Comparison of ENCODE assay signal across 23 mouse cellular contexts in genomic region chr4:39695236-39695635, GRCm38 (mm10).
"Had no signal": no experiment of that assay in that cellular context is flagged by ENCODE, and none has a peak within 500 bp of the region (broad histone marks: within the 10 kb centered on the region; RNA-seq: fewer than 3 reads in every experiment).

No protein-coding gene starts in this region.

- H3K4me2 ChIP-seq: liver, embryonic 13.5 days; liver, embryonic 15.5 days; lung, embryonic 15.5 days; midbrain, embryonic 11.5 days; midbrain, embryonic 13.5 days; neural tube, embryonic 13.5 days; neural tube, embryonic 15.5 days; stomach, embryonic 15.5 days had no signal

- H3K9me3 ChIP-seq: liver, embryonic 13.5 days; liver, embryonic 15.5 days; lung, embryonic 15.5 days; midbrain, embryonic 13.5 days; neural tube, embryonic 13.5 days; neural tube, embryonic 15.5 days; stomach, embryonic 15.5 days had no signal

- H3K4me3 ChIP-seq: liver, embryonic 13.5 days; liver, embryonic 15.5 days; lung, embryonic 15.5 days; megakaryocyte, embryonic 14.5 days; midbrain, embryonic 13.5 days; myocyte; neural tube, embryonic 13.5 days; neural tube, embryonic 15.5 days; stomach, embryonic 15.5 days had no signal

- H3K4me1 ChIP-seq: liver, embryonic 13.5 days; liver, embryonic 15.5 days; lung, embryonic 15.5 days; megakaryocyte, embryonic 14.5 days; neural tube, embryonic 15.5 days; stomach, embryonic 15.5 days had no signal

- DNase-seq: liver, embryonic 13.5 days; liver, postnatal 0 days; lung, adult 2 months; lung, postnatal 14 days; lung, postnatal 36 days; right cerebral cortex, adult 18-20 months; right cerebral cortex, postnatal 14 days; thymus, adult 2 months; thymus, postnatal 25 days; thymus, postnatal 4 days had no signal

- ATAC-seq: liver, postnatal 0 days; lung, postnatal 0 days; midbrain, embryonic 13.5 days; midbrain, embryonic 16.5 days had no signal

- H3K9ac ChIP-seq: liver, embryonic 13.5 days; liver, embryonic 15.5 days; liver, postnatal 0 days; lung, embryonic 15.5 days; midbrain, embryonic 13.5 days; neural tube, embryonic 13.5 days; neural tube, embryonic 15.5 days; stomach, embryonic 15.5 days had no signal

- H3K27me3 ChIP-seq: liver, embryonic 13.5 days; liver, embryonic 15.5 days; lung, embryonic 15.5 days; megakaryocyte, embryonic 14.5 days; midbrain, embryonic 13.5 days; neural tube, embryonic 13.5 days; neural tube, embryonic 15.5 days; stomach, embryonic 15.5 days had no signal

- H3K27ac ChIP-seq: liver, embryonic 13.5 days; liver, embryonic 15.5 days; lung, embryonic 15.5 days; macrophage; midbrain, embryonic 13.5 days; neural tube, embryonic 13.5 days; neural tube, embryonic 15.5 days; stomach, embryonic 15.5 days; stomach, postnatal 0 days had no signal

- H3K36me3 ChIP-seq: liver, embryonic 13.5 days; liver, embryonic 15.5 days; lung, embryonic 15.5 days; midbrain, embryonic 13.5 days; neural tube, embryonic 13.5 days; neural tube, embryonic 15.5 days; stomach, embryonic 15.5 days had no signal
